Mouse (Mus musculus): ENCODE results near the gene Il17d. TPM values are rescaled to one million over a fixed set of nuclear protein-coding genes. Genes with fewer than 3 reads are reported as not detected.

Gene Il17d
- total RNA-seq, 2 experiments from 2014 or later: 15.4 to 17.7 TPM

- DNase-seq (ENCODE audit: extremely low spot score in 1 of 2, low spot score in 2 of 2): peak; percentile 74 to 76
- intact Hi-C loops (cut with DNase I): loop anchor here (5.0 kb wide), 2 partner anchors 92 to 113 kb away; no protein-coding TSS in a partner anchor
- peak; percentile 15 for TF ChIP-seq CTCF (IDR thresholded peaks at IDR 0.05)
- peak overlapping the region; percentile 78 for H3K27ac ChIP-seq
- H3K4me3 ChIP-seq: peak overlapping the region; percentile 58
These were observed 942 bp downstream of the Il17d start for GRCm38 (mm10) chr14:57525388-57526049.

- H3K27ac ChIP-seq: peak overlapping the region; percentile 78
- intact Hi-C loops (cut with DNase I): loop anchor here (5.0 kb wide), 2 partner anchors 91 to 114 kb away; no protein-coding TSS in a partner anchor
- no peak for TF ChIP-seq CTCF (IDR thresholded peaks at IDR 0.05)
- no peak for DNase-seq (ENCODE audit: extremely low spot score in 1 of 2, low spot score in 2 of 2)
- H3K4me3 ChIP-seq: peak overlapping the region; percentile 58
These were observed 1.6 kb downstream of the Il17d start for GRCm38 (mm10) chr14:57526050-57526623.

GRCm38 (mm10) chr14:57527122-57527521, 2.5 kb downstream of the Il17d start:
- DNase-seq (ENCODE audit: extremely low spot score in 1 of 2, low spot score in 2 of 2): no peak
- peak overlapping the region; percentile 78 for H3K27ac ChIP-seq
- intact Hi-C loops (cut with DNase I): loop anchor here (5.0 kb wide), 2 partner anchors 90 to 115 kb away; no protein-coding TSS in a partner anchor
- H3K4me3 ChIP-seq: no peak overlapping the region
- no peak for TF ChIP-seq CTCF (IDR thresholded peaks at IDR 0.05)

GRCm38 (mm10) chr14:57527598-57527997, 3.0 kb downstream of the Il17d start:
- no peak for DNase-seq (ENCODE audit: extremely low spot score in 1 of 2, low spot score in 2 of 2)
- peak overlapping the region; percentile 66 for H3K27ac ChIP-seq
- H3K4me3 ChIP-seq: no peak overlapping the region
- intact Hi-C loops (cut with DNase I): loop anchor here (5.0 kb wide), 2 partner anchors 90 to 115 kb away; no protein-coding TSS in a partner anchor
- TF ChIP-seq CTCF (IDR thresholded peaks at IDR 0.05): no peak

DNA sequence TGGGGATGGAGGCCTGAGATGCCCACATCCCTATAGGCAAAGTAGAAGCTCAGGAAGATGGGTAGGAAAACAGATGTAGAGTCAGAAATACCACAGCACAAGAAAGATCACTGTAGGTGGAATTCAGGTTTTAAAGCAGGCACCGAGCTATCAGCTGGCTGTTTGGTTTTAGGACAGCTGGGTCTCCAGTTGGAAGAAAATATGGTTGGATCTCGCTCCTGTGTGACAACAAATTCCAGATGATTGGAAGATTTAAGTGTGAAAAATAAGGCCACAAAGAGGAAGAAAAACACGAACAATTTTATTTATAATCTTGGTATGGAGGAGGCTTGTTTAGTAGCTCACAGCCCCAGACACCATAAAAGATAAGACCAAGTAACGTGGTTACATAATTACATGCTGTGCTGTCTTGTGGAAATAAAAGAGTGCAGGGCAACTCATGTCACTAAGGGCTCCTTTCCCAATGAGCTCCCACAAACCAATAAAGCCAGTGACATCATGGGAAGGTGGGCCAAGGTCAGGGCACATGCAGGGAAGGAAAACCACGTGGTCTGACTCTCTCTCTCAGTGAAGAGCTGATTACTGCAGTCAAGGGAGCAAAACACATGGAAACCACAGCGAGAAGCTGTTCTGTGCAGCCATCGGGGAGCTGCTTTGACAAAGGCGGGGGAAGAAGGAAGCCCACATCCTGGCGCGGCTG, 4.7 kb downstream of the Il17d start:
- intact Hi-C loops (cut with DNase I): loop anchor here (1.0 to 5.0 kb wide), 3 partner anchors 54 to 117 kb away; no protein-coding TSS in a partner anchor

DNA sequence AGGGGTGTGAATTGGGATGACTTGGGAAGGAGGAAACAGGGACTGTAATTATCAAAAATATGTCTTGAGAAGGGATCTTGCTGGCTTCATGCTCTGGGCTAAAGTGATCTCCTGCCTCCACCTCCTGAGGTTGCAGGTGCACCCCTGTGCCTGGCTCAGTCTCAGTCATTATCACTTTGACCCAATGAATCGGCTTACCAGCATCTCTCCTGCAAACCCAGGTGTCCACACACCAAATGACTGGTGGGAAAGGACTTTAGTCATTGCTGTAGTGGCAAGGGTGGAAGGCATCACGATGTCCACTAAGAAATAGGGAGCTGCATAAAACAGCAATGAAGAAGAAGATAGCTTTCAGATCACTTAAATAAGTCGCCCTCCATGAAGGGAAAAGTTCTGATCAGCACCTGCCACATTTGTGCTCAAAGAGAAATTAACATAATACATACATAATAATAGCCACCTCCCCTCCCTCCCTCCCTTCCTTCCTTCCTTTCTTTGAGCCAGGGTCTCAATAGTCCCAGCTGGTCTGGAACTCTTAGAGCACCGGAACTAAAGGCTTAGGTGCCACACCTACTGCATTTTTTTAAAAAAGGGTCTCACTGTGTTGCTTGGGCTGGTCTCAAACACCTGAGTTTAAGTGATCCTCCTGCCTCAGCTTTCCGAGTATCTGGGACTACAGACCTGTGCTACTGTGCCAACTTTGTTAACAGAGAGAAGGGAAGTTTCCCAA, 5.4 kb downstream of the Il17d start:
- TF ChIP-seq CTCF (IDR thresholded peaks at IDR 0.05): no peak
- intact Hi-C loops (cut with DNase I): loop anchor here (1.0 to 5.0 kb wide), 3 partner anchors 55 to 118 kb away; no protein-coding TSS in a partner anchor
- Histone ChIP-seq H3K27ac (peak overlapping the region; percentile 93), H3K4me3 (no peak overlapping the region)
- DNase-seq (ENCODE audit: extremely low spot score in 1 of 2, low spot score in 2 of 2): no peak

More for the DNA sequence above, 4.7 kb downstream of the Il17d start:
- no peak overlapping the region for H3K4me3 ChIP-seq
- H3K27ac ChIP-seq: peak overlapping the region; percentile 93
- no peak for TF ChIP-seq CTCF (IDR thresholded peaks at IDR 0.05)
- DNase-seq (ENCODE audit: extremely low spot score in 1 of 2, low spot score in 2 of 2): peak; percentile 59 to 68

- intact Hi-C loops (cut with DNase I): no loop called here
- no peak for DNase-seq (ENCODE audit: extremely low spot score in 1 of 2, low spot score in 2 of 2)
- Histone ChIP-seq H3K4me3 (no peak overlapping the region), H3K27ac (no peak overlapping the region)
- TF ChIP-seq CTCF (IDR thresholded peaks at IDR 0.05): no peak
These were observed 8.0 kb downstream of the Il17d start for GRCm38 (mm10) chr14:57532577-57532976.

- intact Hi-C loops (cut with DNase I): no loop called here
- peak; percentile 77 for TF ChIP-seq CTCF (IDR thresholded peaks at IDR 0.05)
These were observed 8.6 kb downstream of the Il17d start for GRCm38 (mm10) chr14:57533214-57533613.

GRCm38 (mm10) chr14:57533841-57534240, 9.3 kb downstream of the Il17d start:
- no peak for DNase-seq (ENCODE audit: extremely low spot score in 1 of 2, low spot score in 2 of 2)
- H3K4me3 ChIP-seq: no peak overlapping the region
- H3K27ac ChIP-seq: peak overlapping the region; percentile 24; the same call in 1 of the 2 replicates
- TF ChIP-seq CTCF (IDR thresholded peaks at IDR 0.05): no peak
- intact Hi-C loops (cut with DNase I): loop anchor here (2.0 kb wide), 1 partner anchor 37 kb away; the partner anchor contains the start of gene Eef1akmt1

More at GRCm38 (mm10) chr14:57533214-57533613, 8.6 kb downstream of the Il17d start:
- Histone ChIP-seq H3K4me3 (no peak overlapping the region), H3K27ac (no peak overlapping the region)
- no peak for DNase-seq (ENCODE audit: extremely low spot score in 1 of 2, low spot score in 2 of 2)

DNA sequence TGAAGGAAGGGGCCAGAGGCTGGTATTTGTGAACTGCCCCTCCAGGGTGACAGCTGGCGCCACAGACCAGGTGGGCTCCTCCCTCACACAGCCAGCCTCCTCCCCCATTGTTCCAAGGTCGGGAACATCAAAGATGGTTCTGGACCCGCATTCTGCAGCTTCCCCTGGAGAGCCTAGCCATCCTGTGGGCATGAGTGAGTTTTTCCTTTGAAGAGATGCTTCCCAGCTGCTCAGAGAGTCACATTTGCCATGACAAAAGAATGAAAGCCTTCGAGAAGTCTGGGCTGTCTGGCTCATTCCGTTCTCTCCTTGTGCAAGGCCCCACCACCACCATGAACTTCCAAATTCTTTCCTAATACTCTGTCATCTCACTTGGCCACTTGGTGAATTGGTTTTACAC, 9.8 kb downstream of the Il17d start:
- H3K27ac ChIP-seq: peak overlapping the region; percentile 51
- intact Hi-C loops (cut with DNase I): loop anchor here (2.0 kb wide), 1 partner anchor 36 kb away; the partner anchor contains the start of gene Eef1akmt1
- DNase-seq (ENCODE audit: extremely low spot score in 1 of 2, low spot score in 2 of 2): no peak
- no peak for TF ChIP-seq CTCF (IDR thresholded peaks at IDR 0.05)
- H3K4me3 ChIP-seq: no peak overlapping the region

GRCm38 (mm10) chr14:57534961-57535360, 10.4 kb downstream of the Il17d start:
- TF ChIP-seq CTCF (IDR thresholded peaks at IDR 0.05): no peak
- H3K4me3 ChIP-seq: no peak overlapping the region
- H3K27ac ChIP-seq: peak overlapping the region; percentile 51
- DNase-seq (ENCODE audit: extremely low spot score in 1 of 2, low spot score in 2 of 2): no peak
- intact Hi-C loops (cut with DNase I): loop anchor here (2.0 kb wide), 1 partner anchor 36 kb away; the partner anchor contains the start of gene Eef1akmt1
